In genomic region chr1:76957411-76957810, GRCm38 (mm10) we compare ENCODE assay signal across 27 mouse cellular contexts.
DNase-seq lines count a peak whose midpoint lies in the region; ATAC-seq and TF ChIP-seq lines count a peak whose summit lies in the region.
"Had no signal": no experiment of that assay in that cellular context is flagged by ENCODE, and none has a peak within 500 bp of the region (broad histone marks: within the 10 kb centered on the region; RNA-seq: fewer than 3 reads in every experiment).

No protein-coding gene starts in this region.

- H3K36me3 ChIP-seq in limb, embryonic 12.5 days = no peaks in the 10 kb centered on the region
- H3K36me3 ChIP-seq in limb, embryonic 10.5 days = no peaks in the 10 kb centered on the region
- no peaks in the 10 kb centered on the region for H3K36me3 ChIP-seq in midbrain, embryonic 11.5 days (ENCODE audit: control insufficient read depth, insufficient read depth, low read length)
- H3K36me3 ChIP-seq in midbrain, embryonic 14.5 days (ENCODE audit: control insufficient read depth, insufficient read depth, low read length) = no peaks in the 10 kb centered on the region
- H3K36me3 ChIP-seq in forebrain, postnatal 0 days (ENCODE audit: insufficient read depth) = no peaks in the 10 kb centered on the region
- H3K36me3 ChIP-seq: embryonic facial prominence, embryonic 12.5 days; embryonic facial prominence, embryonic 15.5 days; forebrain, embryonic 10.5 days; forebrain, embryonic 12.5 days; G1E had no signal

- ATAC-seq in limb, embryonic 12.5 days (ENCODE audit: insufficient number of reproducible peaks, insufficient read depth, low FRiP score, low TSS enrichment, low read depth) = no peak
- ATAC-seq in midbrain, embryonic 11.5 days (ENCODE audit: low FRiP score) = no peak
- no peak for ATAC-seq in midbrain, embryonic 14.5 days (ENCODE audit: low FRiP score, low TSS enrichment)
- no peak for ATAC-seq in forebrain, postnatal 0 days
- ATAC-seq: CD4-positive, CD25-positive, alpha-beta regulatory T cell, adult 4 months; forebrain, embryonic 14.5 days; forebrain, embryonic 16.5 days had no signal

- TF ChIP-seq CTCF in forebrain, postnatal 0 days (IDR thresholded peaks at IDR 0.05; ENCODE audit: low read depth) = no peak

- no peak overlapping the region for H3K4me2 ChIP-seq in limb, embryonic 12.5 days
- no peak overlapping the region for H3K4me2 ChIP-seq in midbrain, embryonic 11.5 days
- no peak overlapping the region for H3K4me2 ChIP-seq in midbrain, embryonic 14.5 days (ENCODE audit: low read length)
- no peak overlapping the region for H3K4me2 ChIP-seq in forebrain, postnatal 0 days (ENCODE audit: low read depth)
- H3K4me2 ChIP-seq: embryonic facial prominence, embryonic 12.5 days; embryonic facial prominence, embryonic 15.5 days; forebrain, embryonic 12.5 days had no signal

- H3K4me1 ChIP-seq in limb, embryonic 12.5 days (replicated peaks) = peaks cover 4% of the 10 kb centered on the region; the same call in 1 of the 2 replicates
- H3K4me1 ChIP-seq in limb, embryonic 10.5 days = no peaks in the 10 kb centered on the region
- H3K4me1 ChIP-seq in midbrain, embryonic 11.5 days (ENCODE audit: control insufficient read depth, insufficient read depth, low read length) = no peaks in the 10 kb centered on the region
- no peaks in the 10 kb centered on the region for H3K4me1 ChIP-seq in midbrain, embryonic 14.5 days (ENCODE audit: control insufficient read depth, insufficient read depth, low read length)
- no peaks in the 10 kb centered on the region for H3K4me1 ChIP-seq in forebrain, postnatal 0 days (ENCODE audit: insufficient read depth)
- H3K4me1 ChIP-seq: embryonic facial prominence, embryonic 12.5 days; forebrain, embryonic 10.5 days; forebrain, embryonic 12.5 days had no signal

- no peaks in the 10 kb centered on the region for H3K9me3 ChIP-seq in limb, embryonic 12.5 days
- H3K9me3 ChIP-seq in limb, embryonic 10.5 days (replicated peaks) = no peaks in the 10 kb centered on the region
- no peaks in the 10 kb centered on the region for H3K9me3 ChIP-seq in midbrain, embryonic 11.5 days (ENCODE audit: control insufficient read depth, low read length)
- H3K9me3 ChIP-seq in midbrain, embryonic 14.5 days (ENCODE audit: control insufficient read depth, low read length) = no peaks in the 10 kb centered on the region
- no peaks in the 10 kb centered on the region for H3K9me3 ChIP-seq in forebrain, postnatal 0 days (ENCODE audit: low read length)
- H3K9me3 ChIP-seq: embryonic facial prominence, embryonic 12.5 days; embryonic facial prominence, embryonic 15.5 days; forebrain, embryonic 10.5 days; forebrain, embryonic 12.5 days had no signal

- H3K9ac ChIP-seq in limb, embryonic 12.5 days (replicated peaks) = no peak overlapping the region
- H3K9ac ChIP-seq in midbrain, embryonic 11.5 days (ENCODE audit: low read length) = no peak overlapping the region
- H3K9ac ChIP-seq in midbrain, embryonic 14.5 days (replicated peaks; ENCODE audit: low read length) = no peak overlapping the region
- H3K9ac ChIP-seq in forebrain, postnatal 0 days = no peak overlapping the region
- H3K9ac ChIP-seq: embryonic facial prominence, embryonic 12.5 days; embryonic facial prominence, embryonic 15.5 days; forebrain, embryonic 12.5 days had no signal

- H3K27ac ChIP-seq in limb, embryonic 12.5 days = peak overlapping the region; percentile 17; the same call in 1 of the 2 replicates
- no peak overlapping the region for H3K27ac ChIP-seq in limb, embryonic 10.5 days
- H3K27ac ChIP-seq in midbrain, embryonic 11.5 days (ENCODE audit: low read depth, low read length) = no peak overlapping the region
- no peak overlapping the region for H3K27ac ChIP-seq in midbrain, embryonic 14.5 days (replicated peaks; ENCODE audit: low read depth, low read length)
- H3K27ac ChIP-seq in forebrain, postnatal 0 days (ENCODE audit: low read depth, low read length) = no peak overlapping the region
- H3K27ac ChIP-seq: embryonic facial prominence, embryonic 12.5 days; embryonic facial prominence, embryonic 15.5 days; forebrain, embryonic 10.5 days; forebrain, embryonic 12.5 days had no signal

- no peak overlapping the region for H3K4me3 ChIP-seq in limb, embryonic 12.5 days (replicated peaks)
- no peak overlapping the region for H3K4me3 ChIP-seq in limb, embryonic 10.5 days
- no peak overlapping the region for H3K4me3 ChIP-seq in midbrain, embryonic 11.5 days (ENCODE audit: low read depth, low read length)
- no peak overlapping the region for H3K4me3 ChIP-seq in midbrain, embryonic 14.5 days (replicated peaks; ENCODE audit: low read depth, low read length)
- no peak overlapping the region for H3K4me3 ChIP-seq in forebrain, postnatal 0 days (ENCODE audit: low read depth, low read length)
- H3K4me3 ChIP-seq: embryonic facial prominence, embryonic 12.5 days; embryonic facial prominence, embryonic 15.5 days; erythroblast, embryonic 14.5 days; forebrain, embryonic 10.5 days; forebrain, embryonic 12.5 days had no signal

- no peak for DNase-seq in limb, embryonic 10.5 days (ENCODE audit: low spot score)
- peak; percentile 19 for DNase-seq in midbrain, embryonic 11.5 days (ENCODE audit: low spot score, missing footprints)
- no peak for DNase-seq in midbrain, embryonic 14.5 days
- DNase-seq in NIH3T3 (ENCODE audit: low read depth) (peak; percentile 41), adipocyte (ENCODE audit: low spot score) (no peak)
- DNase-seq in forelimb bud, embryonic 11.5 days (ENCODE audit: low read depth, low spot score) = peak; percentile 41
- no peak for DNase-seq in forebrain, postnatal 0 days
- DNase-seq: adrenal gland, adult 8-10 months; adrenal gland, postnatal 14 days; adrenal gland, postnatal 36 days; B cell, adult 2 months; cerebellum, adult 11-12 months; cerebellum, adult 2 months; cerebellum, adult 9-10 months; cerebellum, postnatal 10 days; cerebellum, postnatal 25 days had no signal

- WGBS in limb, embryonic 12.5 days = 39% methylated on average over 5 of the region's 5 CpGs
- 70% methylated on average over 5 of the region's 5 CpGs for WGBS in limb, embryonic 10.5 days
- WGBS in midbrain, embryonic 11.5 days = 81% methylated on average over 5 of the region's 5 CpGs
- WGBS in midbrain, embryonic 14.5 days = 91% methylated on average over 5 of the region's 5 CpGs
- 87% methylated on average over 5 of the region's 5 CpGs for WGBS in forebrain, postnatal 0 days

- no peaks in the 10 kb centered on the region for H3K27me3 ChIP-seq in limb, embryonic 12.5 days
- no peaks in the 10 kb centered on the region for H3K27me3 ChIP-seq in limb, embryonic 10.5 days (ENCODE audit: low read depth, poor library complexity, severe bottlenecking)
- H3K27me3 ChIP-seq in midbrain, embryonic 11.5 days (ENCODE audit: control insufficient read depth, insufficient read depth, low read length) = no peaks in the 10 kb centered on the region
- H3K27me3 ChIP-seq in midbrain, embryonic 14.5 days (ENCODE audit: control insufficient read depth, insufficient read depth, low read length) = no peaks in the 10 kb centered on the region
- no peaks in the 10 kb centered on the region for H3K27me3 ChIP-seq in forebrain, postnatal 0 days (ENCODE audit: insufficient read depth, low read length)
- H3K27me3 ChIP-seq: CH12.LX; embryonic facial prominence, embryonic 12.5 days; embryonic facial prominence, embryonic 15.5 days; forebrain, embryonic 12.5 days had no signal

Comparison
In these comparisons a context has a peak if more than half of its experiments do, and no peak if none do; other contexts are left out.
1. DNase-seq: peak in midbrain, embryonic 11.5 days (single experiment), NIH3T3 (single experiment) and forelimb bud, embryonic 11.5 days (single experiment); none in limb, embryonic 10.5 days (single experiment), midbrain, embryonic 14.5 days (single experiment), forebrain, postnatal 0 days (single experiment) and adipocyte (single experiment).